Mouse (Mus musculus) kidney, embryonic 16.5 days (tissue): Measurements from ENCODE around the gene Myl7. TPM values are rescaled to one million over a fixed set of nuclear protein-coding genes. Genes with fewer than 3 reads are reported as not detected.

Experiments used
- ATAC-seq: fragments of 200-750 bp; cut with Nextera tagmentation; 2 replicates; pipeline ENCODE4 v1.8.0; 2017; ENCODE audit warnings: moderate TSS enrichment; ENCODE audit not compliant: low FRiP score, low TSS enrichment
- H3K27ac ChIP-seq: fragments of 300-500 bp; sonication (generic); 2 replicates; pipeline ENCODE4 v1.5.1; 2014; ENCODE audit warnings: low read length
- H3K27me3 ChIP-seq: fragments of 300-500 bp; sonication (generic); 2 replicates; pipeline ENCODE4 v1.6.1; 2014; ENCODE audit warnings: low read length, control low read depth, mixed read lengths; ENCODE audit not compliant: insufficient read depth
- H3K36me3 ChIP-seq: fragments of 300-500 bp; sonication (generic); 2 replicates; pipeline ENCODE4 v1.6.1; 2014; ENCODE audit warnings: low read length, control low read depth, mixed read lengths; ENCODE audit not compliant: insufficient read depth
- H3K4me1 ChIP-seq: fragments of 300-500 bp; sonication (generic); 2 replicates; pipeline ENCODE4 v1.6.1; 2014; ENCODE audit warnings: low read length, control low read depth, mixed read lengths; ENCODE audit not compliant: insufficient read depth
- H3K4me2 ChIP-seq: fragments of 300-500 bp; sonication (generic); replicated peaks from 2 replicates; pipeline ENCODE4 v1.6.1; 2014; ENCODE audit warnings: low read depth, low read length
- H3K4me3 ChIP-seq: fragments of 300-500 bp; sonication (generic); 2 replicates; pipeline ENCODE4 v1.5.1; 2014; ENCODE audit warnings: mild to moderate bottlenecking, low read length
- H3K9ac ChIP-seq: fragments of 300-500 bp; sonication (generic); replicated peaks from 2 replicates; pipeline ENCODE4 v1.6.1; 2014; ENCODE audit warnings: low read length
- H3K9me3 ChIP-seq: fragments of 300-500 bp; sonication (generic); 2 replicates; pipeline ENCODE4 v1.6.1; 2016; ENCODE audit warnings: low read length, control low read depth
- WGBS: fragments of 180-500 bp; shearing (Covaris S2); extraction: QIAGEN DNeasy Blood & Tissue Kit; methylation state at CpG from one replicate; pipeline ENCODE4 v1.1.7; 2014; 5-methylcytosine and 5-hydroxymethylcytosine counted together
- polyA plus RNA-seq: library from polyadenylated mRNA; unstranded; fragments of >200 nt; fragmentation: Nextera tagmentation; extraction: Ambion mirVana; gene quantifications from 2 replicates; pipeline ENCODE4 v1.2.1, GENCODE M21; 2015

Gene Myl7
- polyA plus RNA-seq, 1 experiment from 2014 or later = 5.1 TPM

DNA sequence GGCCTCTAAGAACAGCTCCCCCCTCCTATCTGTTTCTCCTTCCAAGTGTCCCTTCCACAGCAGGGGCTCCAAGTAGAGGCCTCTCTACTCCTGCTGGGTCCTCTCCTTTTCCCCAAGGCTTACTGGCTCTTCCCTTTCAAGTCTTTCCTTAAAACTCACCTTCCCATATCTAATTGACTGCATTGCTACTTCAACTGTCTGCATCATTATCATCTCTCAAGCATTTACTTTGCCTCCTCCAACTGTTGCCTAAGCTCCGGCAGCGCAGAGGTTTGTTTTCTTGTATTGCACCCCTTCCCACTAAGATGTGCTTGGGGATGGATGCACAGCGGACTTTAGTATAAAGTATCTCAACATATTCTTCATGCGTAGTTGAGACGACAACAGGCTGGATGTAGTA is 21.2 kb downstream of the Myl7 start:
- no peak for ATAC-seq
- Histone ChIP-seq H3K27ac (peak overlapping the region; percentile 31; the same call in 1 of the 2 replicates), H3K4me1 (peaks cover 21% of the 10 kb centered on the region), H3K4me3 (peak overlapping the region; percentile 69), H3K9me3 (0 out of 2 replicates have a peak, but pooled peaks cover 3% of the 10 kb centered on the region), H3K9ac (peak overlapping the region; percentile 73), H3K27me3 (no peaks in the 10 kb centered on the region), H3K4me2 (peak overlapping the region; percentile 65), H3K36me3 (peaks cover 31% of the 10 kb centered on the region)
- WGBS = 4% methylated on average over 5 of the region's 5 CpGs

- no peak overlapping the region for H3K27ac ChIP-seq
- 93% methylated on average over 9 of the region's 9 CpGs for whole genome bisulfite sequencing
- H3K4me2 ChIP-seq = no peak overlapping the region
- no peak overlapping the region for H3K4me3 ChIP-seq
- H3K4me1 ChIP-seq = peaks cover 13% of the 10 kb centered on the region
- H3K9ac ChIP-seq = no peak overlapping the region
- H3K27me3 ChIP-seq = no peaks in the 10 kb centered on the region
- ATAC-seq = no peak
- H3K9me3 ChIP-seq = no peaks in the 10 kb centered on the region
- peaks cover 57% of the 10 kb centered on the region for H3K36me3 ChIP-seq
Observed at GRCm38 (mm10) chr11:5873192-5873591, 25.4 kb downstream of the Myl7 start.

DNA sequence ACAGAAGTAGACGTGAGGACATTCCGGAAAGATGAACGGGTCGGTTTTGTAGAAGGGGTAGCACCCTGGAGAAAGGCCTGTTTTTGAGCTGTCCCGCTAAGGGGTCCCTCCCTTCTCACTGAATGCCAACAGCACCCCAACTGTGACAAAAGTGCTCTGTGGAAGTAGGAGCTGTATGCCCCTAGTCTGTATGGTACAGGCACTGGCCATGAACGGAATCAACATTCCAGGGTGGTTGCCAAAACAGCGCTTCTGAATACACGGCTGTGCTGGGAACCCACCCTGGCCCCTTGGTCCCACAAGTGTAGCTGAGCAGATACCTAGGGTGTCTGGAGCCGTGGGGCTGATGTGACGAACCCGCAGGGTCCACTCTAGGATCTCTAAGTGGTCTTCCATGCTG is 25.9 kb downstream of the Myl7 start:
- peaks cover 13% of the 10 kb centered on the region for H3K4me1 ChIP-seq
- no peak overlapping the region for H3K4me2 ChIP-seq
- ATAC-seq = no peak
- no peak overlapping the region for H3K27ac ChIP-seq
- H3K9ac ChIP-seq = no peak overlapping the region
- no peaks in the 10 kb centered on the region for H3K27me3 ChIP-seq
- peaks cover 57% of the 10 kb centered on the region for H3K36me3 ChIP-seq
- no peaks in the 10 kb centered on the region for H3K9me3 ChIP-seq
- H3K4me3 ChIP-seq = no peak overlapping the region
- WGBS = 93% methylated on average over 11 of the region's 11 CpGs

DNA sequence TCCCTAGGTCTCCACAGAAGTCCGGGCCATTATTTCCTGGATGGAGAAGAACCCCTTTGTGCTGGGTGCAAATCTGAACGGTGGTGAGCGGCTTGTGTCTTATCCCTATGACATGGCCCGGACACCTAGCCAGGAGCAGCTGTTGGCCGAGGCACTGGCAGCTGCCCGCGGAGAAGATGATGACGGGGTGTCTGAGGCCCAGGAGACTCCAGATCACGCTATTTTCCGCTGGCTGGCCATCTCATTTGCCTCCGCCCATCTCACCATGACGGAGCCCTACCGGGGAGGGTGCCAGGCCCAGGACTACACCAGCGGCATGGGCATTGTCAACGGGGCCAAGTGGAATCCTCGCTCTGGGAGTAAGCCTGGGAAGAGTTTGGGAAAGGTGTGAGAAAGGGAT is 28.5 kb downstream of the Myl7 start:
- 87% methylated on average over 16 of the region's 16 CpGs for WGBS
- peaks cover 8% of the 10 kb centered on the region for H3K4me1 ChIP-seq
- H3K36me3 ChIP-seq = peaks cover 51% of the 10 kb centered on the region
- no peak overlapping the region for H3K9ac ChIP-seq
- no peak overlapping the region for H3K27ac ChIP-seq
- H3K4me2 ChIP-seq = no peak overlapping the region
- H3K4me3 ChIP-seq = no peak overlapping the region
- H3K27me3 ChIP-seq = no peaks in the 10 kb centered on the region
- ATAC-seq = no peak
- H3K9me3 ChIP-seq = no peaks in the 10 kb centered on the region

DNA sequence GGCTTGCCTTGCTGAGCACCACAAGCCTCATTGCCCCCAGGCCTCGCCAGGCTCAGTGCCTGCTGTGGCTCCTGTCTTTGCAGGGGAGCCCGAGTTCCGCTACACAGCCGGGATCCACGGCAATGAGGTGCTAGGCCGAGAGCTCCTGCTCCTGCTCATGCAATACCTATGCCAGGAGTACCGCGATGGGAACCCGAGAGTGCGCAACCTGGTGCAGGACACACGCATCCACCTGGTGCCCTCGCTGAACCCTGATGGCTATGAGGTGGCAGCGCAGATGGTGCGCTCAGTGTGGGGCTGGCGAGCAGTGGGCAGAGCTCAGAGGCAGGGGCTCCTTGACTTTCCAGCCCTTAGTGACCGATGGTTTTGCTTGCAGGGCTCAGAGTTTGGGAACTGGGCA is 29.3 kb downstream of the Myl7 start:
- Histone ChIP-seq H3K4me1 (peaks cover 8% of the 10 kb centered on the region), H3K4me2 (no peak overlapping the region), H3K36me3 (peaks cover 44% of the 10 kb centered on the region), H3K9me3 (no peaks in the 10 kb centered on the region), H3K27me3 (no peaks in the 10 kb centered on the region), H3K9ac (no peak overlapping the region), H3K4me3 (no peak overlapping the region), H3K27ac (no peak overlapping the region)
- 96% methylated on average over 16 of the region's 16 CpGs for WGBS
- no peak for ATAC-seq

GRCm38 (mm10) chr11:5868324-5868723 is 30.3 kb downstream of the Myl7 start:
- Histone ChIP-seq H3K27ac (no peak overlapping the region), H3K9me3 (no peaks in the 10 kb centered on the region), H3K4me1 (peaks cover 9% of the 10 kb centered on the region), H3K4me3 (no peak overlapping the region), H3K36me3 (peaks cover 35% of the 10 kb centered on the region), H3K9ac (no peak overlapping the region), H3K27me3 (no peaks in the 10 kb centered on the region), H3K4me2 (no peak overlapping the region)
- peak; percentile 17; the same call in 1 of the 2 replicates for ATAC-seq
- WGBS = 73% methylated on average over 12 of the region's 12 CpGs

DNA sequence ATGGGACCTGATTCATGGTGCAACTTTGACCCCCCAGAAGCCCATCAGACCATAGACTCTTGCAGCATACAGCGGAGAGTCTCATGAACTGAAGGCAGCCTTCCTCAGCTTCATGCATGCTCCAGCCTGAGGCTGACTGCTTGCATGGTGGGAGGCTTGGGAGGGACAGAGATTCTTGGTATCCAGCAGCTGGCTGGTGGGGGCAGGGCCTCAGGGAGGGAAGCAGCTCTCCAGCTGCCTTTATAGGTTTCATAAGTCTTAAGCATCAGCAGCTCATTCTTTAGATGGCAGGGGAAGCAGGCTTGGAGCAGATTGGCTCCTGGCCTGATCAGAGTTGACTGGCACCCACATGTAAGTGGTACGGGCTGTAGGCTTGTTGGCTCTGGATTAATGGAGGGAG is 31.4 kb downstream of the Myl7 start:
- Histone ChIP-seq H3K9ac (no peak overlapping the region), H3K9me3 (no peaks in the 10 kb centered on the region), H3K27ac (no peak overlapping the region; the same call in 1 of the 2 replicates), H3K27me3 (no peaks in the 10 kb centered on the region), H3K4me1 (peaks cover 20% of the 10 kb centered on the region), H3K36me3 (peaks cover 23% of the 10 kb centered on the region), H3K4me3 (no peak overlapping the region), H3K4me2 (no peak overlapping the region)
- 73% methylated on average over 2 of the region's 2 CpGs for WGBS
- 0 out of 2 replicates have a peak, but pooled peaks have one; percentile 12 for ATAC-seq

- no peaks in the 10 kb centered on the region for H3K36me3 ChIP-seq
- ATAC-seq = peak; percentile 50
- peak overlapping the region; percentile 52 for H3K4me3 ChIP-seq
- H3K9ac ChIP-seq = peak overlapping the region; percentile 74
- H3K4me2 ChIP-seq = peak overlapping the region; percentile 78
- H3K4me1 ChIP-seq = peaks cover 32% of the 10 kb centered on the region
- H3K9me3 ChIP-seq = peaks cover 4% of the 10 kb centered on the region; the same call in 1 of the 2 replicates
- WGBS = 6% methylated on average over 15 of the region's 15 CpGs
- peak overlapping the region; percentile 23 for H3K27ac ChIP-seq
- H3K27me3 ChIP-seq = no peaks in the 10 kb centered on the region
Observed at GRCm38 (mm10) chr11:5862394-5863105, 36.0 kb downstream of the Myl7 start.

- peaks cover 4% of the 10 kb centered on the region; the same call in 1 of the 2 replicates for H3K9me3 ChIP-seq
- no peaks in the 10 kb centered on the region for H3K36me3 ChIP-seq
- peak within 1 kb of the TSS; percentile 23 for H3K27ac ChIP-seq
- H3K4me3 ChIP-seq = peak within 1 kb of the TSS; percentile 52
- ATAC-seq = peak; percentile 67
- 2% methylated on average over 57 of the region's 59 CpGs for WGBS
- peak within 1 kb of the TSS; percentile 74 for H3K9ac ChIP-seq
- no peaks in the 10 kb centered on the region for H3K27me3 ChIP-seq
- peaks cover 26% of the 10 kb centered on the region for H3K4me1 ChIP-seq
- H3K4me2 ChIP-seq = peak within 1 kb of the TSS; percentile 78
Observed at GRCm38 (mm10) chr11:5861678-5862393, 36.7 kb downstream of the Myl7 start, which contains the start of gene Aebp1. Aebp1 (plus strand) TSS chr11:5861947.

DNA sequence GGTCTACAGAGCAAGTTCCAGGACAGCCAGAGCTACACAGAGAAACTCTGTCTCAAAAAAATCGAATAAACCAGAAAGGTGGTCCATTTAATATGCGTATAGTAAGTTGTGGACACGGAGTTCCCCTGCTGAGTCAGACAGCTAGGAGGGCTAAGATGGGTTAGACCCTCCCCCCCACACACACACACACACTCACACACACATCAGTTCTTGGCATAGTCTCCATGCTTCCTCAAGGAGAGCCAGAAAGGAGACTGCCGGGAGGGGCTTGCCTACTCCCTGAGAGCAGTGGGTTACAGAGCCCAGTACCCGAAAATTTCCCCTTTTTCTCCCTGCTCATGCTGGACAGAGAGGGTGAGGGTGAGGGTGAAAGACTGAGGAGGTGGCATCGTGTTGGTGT is 37.9 kb downstream of the Myl7 start:
- Histone ChIP-seq H3K9ac (no peak overlapping the region), H3K36me3 (no peaks in the 10 kb centered on the region), H3K4me3 (no peak overlapping the region), H3K27me3 (no peaks in the 10 kb centered on the region), H3K27ac (no peak overlapping the region), H3K4me1 (peaks cover 24% of the 10 kb centered on the region), H3K4me2 (no peak overlapping the region), H3K9me3 (peaks cover 4% of the 10 kb centered on the region; the same call in 1 of the 2 replicates)
- WGBS = 68% methylated on average over 6 of the region's 6 CpGs
- no peak for ATAC-seq
